Mouse (Mus musculus) adrenal gland, postnatal 0 days (tissue): ENCODE measurements around the gene Uck1. TPM values are rescaled to one million over a fixed set of nuclear protein-coding genes. Genes with fewer than 3 reads are reported as not detected.

ENCODE experiments used
- polyA plus RNA-seq: library from polyadenylated mRNA; unstranded; fragments of >200 nt; fragmentation: Nextera tagmentation; extraction: Ambion mirVana; gene quantifications from 2 replicates; pipeline ENCODE4 v1.2.1, GENCODE M21; 2015

The Uck1 gene
- polyA plus RNA-seq: 53.1 and 72.6 TPM in 2 replicates

GRCm38 (mm10) chr2:32259657-32260417 lies at the start of gene Uck1:
Gene Uck1, minus strand, starts transcription at chr2:32260159.

GRCm38 (mm10) chr2:32287923-32288367 lies 28.0 kb upstream of the Uck1 start, which contains the start of gene Swi5:
Gene Swi5, minus strand, starts transcription at chr2:32288075.

GRCm38 (mm10) chr2:32287334-32287840 lies 27.4 kb upstream of the Uck1 start, which contains the start of gene Golga2:
Gene Golga2, plus strand, starts transcription at chr2:32287384.

GRCm38 (mm10) chr2:32235886-32236759 lies 23.8 kb downstream of the Uck1 start, which contains the start of gene Pomt1:
Gene Pomt1, plus strand, starts transcription at chr2:32236590.

Other genes starting within 250 kb of the Uck1 start
- 1.3 and 2.1 TPM in 2 replicates for gene Fam78a, start 175.3 kb downstream of the Uck1 start, polyA plus RNA-seq
- 9.1 and 10.8 TPM in 2 replicates for gene Plpp7, start 164.6 kb downstream of the Uck1 start, polyA plus RNA-seq
- gene Prrc2b, start 109.1 kb downstream of the Uck1 start, polyA plus RNA-seq: 34.6 and 37.2 TPM in 2 replicates
- 11.8 and 17.2 TPM in 2 replicates for gene Pomt1, start 23.6 kb downstream of the Uck1 start, polyA plus RNA-seq
- 13.2 and 17.6 TPM in 2 replicates for gene Golga2, start 27.2 kb upstream of the Uck1 start, polyA plus RNA-seq
- 459 and 628 TPM in 2 replicates for gene Swi5, start 27.9 kb upstream of the Uck1 start, polyA plus RNA-seq
- gene Ciz1, start 92.2 kb upstream of the Uck1 start, polyA plus RNA-seq: 22.0 and 29.7 TPM in 2 replicates
- 10.9 and 22.5 TPM in 2 replicates for gene Dnm1, start 93.2 kb upstream of the Uck1 start, polyA plus RNA-seq
- gene 1110008P14Rik, start 121.8 kb upstream of the Uck1 start, polyA plus RNA-seq: 120 and 150 TPM in 2 replicates
- 23.5 and 39.7 TPM in 2 replicates for gene Lcn2, start 128.1 kb upstream of the Uck1 start, polyA plus RNA-seq
- 35.3 and 40.5 TPM in 2 replicates for gene Ptges2, start 135.7 kb upstream of the Uck1 start, polyA plus RNA-seq
- gene Naif1, start 190.3 kb upstream of the Uck1 start, polyA plus RNA-seq: 3.0 and 4.1 TPM in 2 replicates
- 11.9 and 21.1 TPM in 2 replicates for gene Slc25a25, start 191.3 kb upstream of the Uck1 start, polyA plus RNA-seq